9 mouse cellular contexts compared by ENCODE assay signal in genomic region chr1:182090298-182090677, GRCm38 (mm10). TPM values are rescaled to one million over a fixed set of nuclear protein-coding genes. Genes with fewer than 3 reads are reported as not detected.
DNase-seq lines count a peak whose midpoint lies in the region; ATAC-seq lines count a peak whose summit lies in the region.
"Had no signal": no experiment of that assay in that cellular context is flagged by ENCODE, and none has a peak within 500 bp of the region (broad histone marks: within the 10 kb centered on the region; RNA-seq: fewer than 3 reads in every experiment).

No protein-coding gene starts in this region.

- H3K9ac ChIP-seq in forebrain, embryonic 12.5 days = no peak overlapping the region
- no peak overlapping the region for H3K9ac ChIP-seq in forebrain, embryonic 16.5 days (replicated peaks; ENCODE audit: low read depth, low read length)

- H3K4me3 ChIP-seq in forebrain, embryonic 12.5 days (replicated peaks) = no peak overlapping the region
- H3K4me3 ChIP-seq in forebrain, embryonic 16.5 days (replicated peaks; ENCODE audit: low read length) = no peak overlapping the region
- no peak overlapping the region for H3K4me3 ChIP-seq in midbrain, embryonic 10.5 days

- no peaks in the 10 kb centered on the region for H3K36me3 ChIP-seq in forebrain, embryonic 12.5 days (replicated peaks)
- H3K36me3 ChIP-seq in forebrain, embryonic 16.5 days (ENCODE audit: control insufficient read depth, insufficient read depth) = no peaks in the 10 kb centered on the region
- no peaks in the 10 kb centered on the region for H3K36me3 ChIP-seq in midbrain, embryonic 10.5 days

- 0 out of 2 replicates have a peak, but pooled peaks have one; percentile 10 for ATAC-seq in forebrain, embryonic 12.5 days (ENCODE audit: low FRiP score)
- no peak for ATAC-seq in forebrain, embryonic 16.5 days

- 16% methylated on average over 5 of the region's 5 CpGs for WGBS in forebrain, embryonic 12.5 days
- 20% methylated on average over 5 of the region's 5 CpGs for WGBS in forebrain, embryonic 16.5 days
- 25% methylated on average over 5 of the region's 5 CpGs for WGBS in midbrain, embryonic 10.5 days

- H3K4me1 ChIP-seq in forebrain, embryonic 12.5 days = peaks cover 37% of the 10 kb centered on the region
- H3K4me1 ChIP-seq in forebrain, embryonic 16.5 days (replicated peaks; ENCODE audit: control insufficient read depth, insufficient read depth, low read length) = peaks cover 21% of the 10 kb centered on the region
- peaks cover 52% of the 10 kb centered on the region for H3K4me1 ChIP-seq in midbrain, embryonic 10.5 days

- 0 out of 2 replicates have a peak, but pooled peaks cover 3% of the 10 kb centered on the region for H3K27me3 ChIP-seq in forebrain, embryonic 12.5 days
- H3K27me3 ChIP-seq in forebrain, embryonic 16.5 days (replicated peaks; ENCODE audit: control insufficient read depth, insufficient read depth, low read length) = no peaks in the 10 kb centered on the region
- H3K27me3 ChIP-seq in midbrain, embryonic 10.5 days (ENCODE audit: low read depth, poor library complexity, severe bottlenecking) = no peaks in the 10 kb centered on the region

- H3K27ac ChIP-seq in forebrain, embryonic 12.5 days = peak overlapping the region; percentile 61
- H3K27ac ChIP-seq in forebrain, embryonic 16.5 days (ENCODE audit: low read length) = no peak overlapping the region
- peak overlapping the region; percentile 69 for H3K27ac ChIP-seq in midbrain, embryonic 10.5 days (replicated peaks)

- no peaks in the 10 kb centered on the region for H3K9me3 ChIP-seq in forebrain, embryonic 12.5 days
- no peaks in the 10 kb centered on the region for H3K9me3 ChIP-seq in forebrain, embryonic 16.5 days (ENCODE audit: control insufficient read depth, low read length)
- H3K9me3 ChIP-seq in midbrain, embryonic 10.5 days (replicated peaks) = no peaks in the 10 kb centered on the region

- DNase-seq in urinary bladder, postnatal 36 days (ENCODE audit: low spot score in 2 of 2) = peak; percentile 33 to 47
- DNase-seq in urinary bladder, adult 2 months (ENCODE audit: low spot score) = no peak
- DNase-seq in midbrain, embryonic 10.5 days (ENCODE audit: low spot score) = no peak
- no peak for DNase-seq in cerebellum, adult 11 months
- no peak for DNase-seq in layer of hippocampus, adult 9-11 months
- DNase-seq in c-Kit-positive CD71-positive TER-119-positive erythroid progenitor cells, embryonic 14.5 days (ENCODE audit: low spot score) = no peak
- DNase-seq: cerebellum, adult 9-11 months had no signal

- no peak overlapping the region for H3K4me2 ChIP-seq in forebrain, embryonic 12.5 days
- no peak overlapping the region for H3K4me2 ChIP-seq in forebrain, embryonic 16.5 days (ENCODE audit: low read length)

RNA-seq across cellular contexts. Expression of gene Srp9, which starts 34.2 kb away (rescaled TPM):
- 156 and 160 TPM in 2 replicates for polyA plus RNA-seq in forebrain, embryonic 12.5 days (2016; fragmentation: Nextera tagmentation; extraction: Ambion mirVana)
- 125 and 126 TPM in 2 replicates for polyA plus RNA-seq in forebrain, embryonic 16.5 days (2015; fragmentation: Nextera tagmentation; extraction: Ambion mirVana)
- 78.6 and 81.2 TPM in 2 replicates for polyA plus RNA-seq in urinary bladder, adult 2 months (2012; rRNA removed)
- 156 and 165 TPM in 2 replicates for polyA plus RNA-seq in midbrain, embryonic 10.5 days (2016; fragmentation: Nextera tagmentation; extraction: Ambion mirVana)

Comparison
In these comparisons a context has a peak if more than half of its experiments do, and no peak if none do; other contexts are left out.
1. DNase-seq: peak in urinary bladder, postnatal 36 days (2 of 2); none in urinary bladder, adult 2 months (single experiment), midbrain, embryonic 10.5 days (single experiment), cerebellum, adult 11 months (single experiment), layer of hippocampus, adult 9-11 months (single experiment) and c-Kit-positive CD71-positive TER-119-positive erythroid progenitor cells, embryonic 14.5 days (single experiment).